Mouse (Mus musculus) midbrain, embryonic 14.5 days (tissue): ENCODE measurements at regions not wholly inside any gene's neighbourhood (a gene's known extent, or its start where the extent isn't known, plus 50 kb on each side); places are given as distances from the start of the nearest gene placed in this dataset.

Experiments
- ATAC-seq: fragments of 200-750 bp; cut with Nextera tagmentation; 2 replicates; pipeline ENCODE4 v1.8.0; 2017; ENCODE audit warnings: moderate number of reproducible peaks, moderate library complexity; ENCODE audit not compliant: low FRiP score, low TSS enrichment
- DNase-seq: peaks from one replicate; pipeline ENCODE4 v3.0.0-alpha.2; 2015
- H3K27ac ChIP-seq: fragments of 300-500 bp; sonication (generic); replicated peaks from 2 replicates; pipeline ENCODE4 v1.5.1; 2014; ENCODE audit warnings: mild to moderate bottlenecking, low read depth, low read length, moderate library complexity
- H3K27me3 ChIP-seq: fragments of 300-500 bp; sonication (generic); 2 replicates; pipeline ENCODE4 v1.6.1; 2014; ENCODE audit warnings: low read length, control low read depth, mixed read lengths; ENCODE audit not compliant: control insufficient read depth, insufficient read depth
- H3K36me3 ChIP-seq: fragments of 300-500 bp; sonication (generic); 2 replicates; pipeline ENCODE4 v1.6.1; 2014; ENCODE audit warnings: low read length, control low read depth; ENCODE audit not compliant: control insufficient read depth, insufficient read depth
- H3K4me1 ChIP-seq: fragments of 300-500 bp; sonication (generic); 2 replicates; pipeline ENCODE4 v1.6.1; 2014; ENCODE audit warnings: mild to moderate bottlenecking, antibody characterized with exemption, low read length, control low read depth; ENCODE audit not compliant: control insufficient read depth, insufficient read depth
- H3K4me2 ChIP-seq: fragments of 300-500 bp; sonication (generic); 2 replicates; pipeline ENCODE4 v1.6.1; 2014; ENCODE audit warnings: mild to moderate bottlenecking, low read length, moderate library complexity
- H3K4me3 ChIP-seq: fragments of 300-500 bp; sonication (generic); replicated peaks from 2 replicates; pipeline ENCODE4 v1.5.1; 2014; ENCODE audit warnings: low read depth, low read length
- H3K9ac ChIP-seq: fragments of 300-500 bp; sonication (generic); replicated peaks from 2 replicates; pipeline ENCODE4 v1.6.1; 2014; ENCODE audit warnings: mild to moderate bottlenecking, low read length, moderate library complexity
- H3K9me3 ChIP-seq: fragments of 300-500 bp; sonication (generic); 2 replicates; pipeline ENCODE4 v1.6.1; 2016; ENCODE audit warnings: low read length, control low read depth, mixed read lengths; ENCODE audit not compliant: control insufficient read depth
- WGBS: fragments of 180-500 bp; shearing (Covaris S2); extraction: QIAGEN DNeasy Blood & Tissue Kit; methylation state at CpG from one replicate; pipeline ENCODE4 v1.1.7; 2014; 5-methylcytosine and 5-hydroxymethylcytosine counted together

DNA sequence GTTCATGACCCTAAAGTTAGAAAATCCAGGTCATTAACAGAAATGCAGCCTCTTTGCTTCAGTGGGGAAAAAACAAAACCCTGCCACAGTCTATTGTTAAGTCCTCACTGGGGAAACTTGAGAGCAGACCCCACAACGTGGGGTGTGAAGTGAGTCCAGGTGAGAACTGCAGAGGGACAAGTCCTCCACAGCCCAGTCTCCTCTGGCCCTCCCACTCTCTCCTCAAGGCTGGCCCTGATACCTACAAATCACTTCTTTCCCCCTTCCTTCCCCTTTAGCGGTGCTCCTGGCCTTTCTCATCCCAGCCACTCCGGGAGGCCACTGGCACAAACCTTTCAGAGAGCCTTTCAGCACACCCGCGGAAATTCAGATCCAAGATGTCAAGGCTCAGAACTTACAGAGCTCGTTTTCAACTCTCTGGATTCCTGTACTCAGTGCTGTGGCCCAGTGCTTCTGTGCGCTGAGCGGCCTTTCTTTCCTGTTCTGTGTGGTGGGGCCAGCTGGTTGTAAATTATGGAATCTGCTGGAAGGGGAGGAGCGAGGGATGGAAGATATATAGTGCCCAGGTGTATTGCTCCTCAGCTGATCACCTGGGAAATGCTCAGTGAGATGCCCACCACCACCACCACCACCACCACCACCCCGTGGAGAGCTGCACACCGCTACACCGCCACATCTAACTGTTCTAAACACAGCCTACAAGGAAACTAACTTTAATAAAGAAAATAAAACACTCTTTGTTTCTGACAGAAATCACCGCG is 566.8 kb downstream of the 1700064H15Rik start:
- WGBS: 46% methylated on average over 12 of the region's 14 CpGs

GRCm38 (mm10) chr3:19062249-19062859 is 566.1 kb downstream of the 1700064H15Rik start:
- H3K9me3 ChIP-seq: no peaks in the 10 kb centered on the region
- no peaks in the 10 kb centered on the region for H3K4me1 ChIP-seq
- 37% methylated on average over 6 of the region's 6 CpGs for WGBS
- H3K27me3 ChIP-seq: no peaks in the 10 kb centered on the region
- H3K36me3 ChIP-seq: no peaks in the 10 kb centered on the region
- no peak overlapping the region for H3K4me3 ChIP-seq
- ATAC-seq (peak; percentile 57; the same call in 1 of the 2 replicates), DNase-seq (peak; percentile 86)
- no peak overlapping the region for H3K4me2 ChIP-seq
- H3K27ac ChIP-seq: no peak overlapping the region
- H3K9ac ChIP-seq: no peak overlapping the region

More for the DNA sequence above, 566.8 kb downstream of the 1700064H15Rik start:
- 0 out of 2 replicates have a peak, but pooled peaks have one; percentile 51 for ATAC-seq
- no peak overlapping the region for H3K27ac ChIP-seq
- H3K4me3 ChIP-seq: no peak overlapping the region
- no peak overlapping the region for H3K4me2 ChIP-seq
- no peaks in the 10 kb centered on the region for H3K4me1 ChIP-seq
- no peak for DNase-seq
- H3K9me3 ChIP-seq: no peaks in the 10 kb centered on the region
- no peaks in the 10 kb centered on the region for H3K27me3 ChIP-seq
- H3K36me3 ChIP-seq: no peaks in the 10 kb centered on the region
- no peak overlapping the region for H3K9ac ChIP-seq

GRCm38 (mm10) chr3:19067141-19067757 is 561.2 kb downstream of the 1700064H15Rik start:
- no peaks in the 10 kb centered on the region for H3K4me1 ChIP-seq
- DNase-seq (no peak), ATAC-seq (no peak)
- no peak overlapping the region for H3K4me2 ChIP-seq
- H3K27me3 ChIP-seq: no peaks in the 10 kb centered on the region
- H3K27ac ChIP-seq: no peak overlapping the region
- 89% methylated on average over 3 of the region's 3 CpGs for WGBS
- H3K4me3 ChIP-seq: no peak overlapping the region
- H3K36me3 ChIP-seq: no peaks in the 10 kb centered on the region
- no peak overlapping the region for H3K9ac ChIP-seq
- no peaks in the 10 kb centered on the region for H3K9me3 ChIP-seq
